Mouse (Mus musculus) embryonic fibroblast, embryonic 13.5 days (primary cell): ENCODE data around the gene Mroh8.

ENCODE experiments used
- CTCF ChIP-seq: IDR thresholded peaks from 2 replicates; pipeline ENCODE4 v1.5.1; 2011; ENCODE audit warnings: mild to moderate bottlenecking, control low read depth, low read length, moderate library complexity, borderline replicate concordance; ENCODE audit not compliant: insufficient read depth
- POLR2A ChIP-seq: IDR thresholded peaks from 2 replicates; pipeline ENCODE4 v1.6.1; 2011; ENCODE audit warnings: low read depth, mild to moderate bottlenecking, control low read depth, low read length, moderate library complexity

DNA sequence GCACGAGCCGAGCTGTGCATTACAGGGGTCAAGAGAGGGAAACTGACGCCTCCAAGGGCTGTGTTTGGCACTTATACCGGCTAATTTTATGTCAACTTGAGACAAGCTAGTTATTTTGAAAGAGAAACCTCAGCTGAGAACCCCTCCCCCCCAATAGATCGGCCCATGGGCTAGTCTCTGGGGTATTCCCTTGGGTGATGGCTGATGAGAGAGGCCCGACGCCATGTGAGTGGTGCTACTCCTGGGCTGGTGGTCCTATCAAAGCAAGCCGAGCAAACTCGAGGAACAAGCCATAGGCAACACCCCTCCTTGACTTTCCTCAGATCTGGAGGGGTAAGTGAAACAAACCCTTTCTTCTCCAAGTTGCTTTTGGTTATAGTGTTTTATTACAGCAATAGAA, 16.8 kb downstream of the Mroh8 start:
- TF ChIP-seq POLR2A (no peak), CTCF (no peak)
